Mouse (Mus musculus) lung, embryonic 16.5 days (tissue): ENCODE results near the gene Zfp74. TPM values are rescaled to one million over a fixed set of nuclear protein-coding genes. Genes with fewer than 3 reads are reported as not detected.

ENCODE experiments used
- ATAC-seq: fragments of 200-750 bp; cut with Nextera tagmentation; 2 replicates; pipeline ENCODE4 v1.8.0; 2017; ENCODE audit warnings: low read depth, mild to moderate bottlenecking, moderate library complexity
- H3K27ac ChIP-seq: fragments of 300-500 bp; sonication (generic); 2 replicates; pipeline ENCODE4 v1.5.1; 2014; ENCODE audit warnings: mild to moderate bottlenecking, control low read depth, low read length
- H3K27me3 ChIP-seq: fragments of 300-500 bp; sonication (generic); 2 replicates; pipeline ENCODE4 v1.6.1; 2014; ENCODE audit warnings: low read depth, low read length, mixed read lengths; ENCODE audit not compliant: control insufficient read depth, insufficient read depth
- H3K36me3 ChIP-seq: fragments of 300-500 bp; sonication (generic); 2 replicates; pipeline ENCODE4 v1.6.1; 2014; ENCODE audit warnings: low read length; ENCODE audit not compliant: control insufficient read depth, insufficient read depth
- H3K4me1 ChIP-seq: fragments of 300-500 bp; sonication (generic); replicated peaks from 2 replicates; pipeline ENCODE4 v1.6.1; 2014; ENCODE audit warnings: low read length, mixed read lengths; ENCODE audit not compliant: control insufficient read depth, insufficient read depth
- H3K4me2 ChIP-seq: fragments of 300-500 bp; sonication (generic); 2 replicates; pipeline ENCODE4 v1.6.1; 2014; ENCODE audit warnings: low read depth, low read length, control low read depth
- H3K4me3 ChIP-seq: fragments of 300-500 bp; sonication (generic); 2 replicates; pipeline ENCODE4 v1.5.1; 2014; ENCODE audit warnings: mild to moderate bottlenecking, low read length, control low read depth
- H3K9ac ChIP-seq: fragments of 300-500 bp; sonication (generic); 2 replicates; pipeline ENCODE4 v1.6.1; 2014; ENCODE audit warnings: low read length, control low read depth
- H3K9me3 ChIP-seq: fragments of 300-500 bp; sonication (generic); 2 replicates; pipeline ENCODE4 v1.6.1; 2016; ENCODE audit warnings: low read length; ENCODE audit not compliant: control insufficient read depth
- WGBS: fragments of 180-500 bp; shearing (Covaris S2); extraction: QIAGEN DNeasy Blood & Tissue Kit; methylation state at CpG from one replicate; pipeline ENCODE4 v1.1.7; 2014; 5-methylcytosine and 5-hydroxymethylcytosine counted together
- polyA plus RNA-seq: library from polyadenylated mRNA; unstranded; fragments of >200 nt; fragmentation: Nextera tagmentation; extraction: Ambion mirVana; gene quantifications from 2 replicates; pipeline ENCODE4 v1.2.1, GENCODE M21; 2015

Zfp74 gene
- polyA plus RNA-seq, 1 experiment from 2014 or later: 9.9 TPM

DNA sequence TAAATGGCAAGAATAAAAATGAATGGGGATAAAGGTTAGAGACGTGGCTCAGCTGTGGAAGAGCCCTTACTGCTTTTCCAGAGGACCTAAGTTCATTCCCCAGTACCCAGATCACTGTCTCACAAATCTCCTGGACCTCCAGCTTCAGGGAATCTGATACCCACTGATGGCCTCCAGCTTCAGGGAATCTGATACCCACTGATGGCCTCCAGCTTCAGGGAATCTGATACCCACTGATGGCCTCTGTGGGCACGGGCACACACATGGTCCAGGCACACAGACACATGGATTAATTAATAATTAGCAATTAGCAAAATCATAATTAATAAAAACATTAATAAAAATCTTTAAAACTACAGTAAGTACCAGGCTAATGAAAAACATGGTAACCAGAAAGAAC, 31.1 kb downstream of the Zfp74 start:
- no peaks in the 10 kb centered on the region for H3K27me3 ChIP-seq
- WGBS: 50% methylated on average over 2 of the region's 2 CpGs
- no peak overlapping the region for H3K9ac ChIP-seq
- H3K9me3 ChIP-seq: no peaks in the 10 kb centered on the region
- H3K27ac ChIP-seq: no peak overlapping the region
- no peak overlapping the region for H3K4me2 ChIP-seq
- no peak for ATAC-seq
- H3K4me3 ChIP-seq: no peak overlapping the region
- H3K4me1 ChIP-seq: no peaks in the 10 kb centered on the region
- H3K36me3 ChIP-seq: no peaks in the 10 kb centered on the region

DNA sequence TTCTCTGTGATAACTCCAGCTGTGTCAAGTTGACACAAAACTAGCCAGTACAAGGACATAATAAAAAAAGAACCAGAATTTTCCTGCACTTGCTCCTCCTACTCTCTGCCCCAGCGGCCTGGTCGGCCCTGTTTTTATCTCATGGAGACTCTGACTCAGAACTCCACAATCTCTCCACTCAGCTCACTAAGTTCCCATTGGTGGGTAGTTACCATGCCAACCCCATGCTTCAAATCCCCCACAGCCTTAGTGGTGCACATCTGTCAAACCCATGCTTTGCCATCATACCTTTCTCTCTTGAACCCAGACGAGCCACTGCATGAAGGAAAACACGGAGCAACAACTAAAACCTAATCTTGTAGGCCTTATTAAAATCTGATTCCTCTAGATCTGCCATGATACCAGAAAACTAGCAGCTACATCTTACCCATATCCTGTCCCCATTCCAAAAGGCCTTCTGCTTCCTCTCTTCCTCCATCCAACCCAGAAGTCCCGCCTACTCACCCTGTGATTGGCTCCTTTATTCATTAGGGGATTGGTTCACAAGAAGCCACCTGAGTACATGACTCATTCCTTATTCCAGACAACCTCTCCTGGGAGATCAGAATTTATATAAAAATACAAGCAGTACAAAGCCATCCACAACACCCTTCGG, 32.3 kb downstream of the Zfp74 start:
- ATAC-seq: no peak
- no peak overlapping the region for H3K4me3 ChIP-seq
- no peak overlapping the region for H3K4me2 ChIP-seq
- H3K9me3 ChIP-seq: no peaks in the 10 kb centered on the region
- H3K9ac ChIP-seq: no peak overlapping the region
- H3K4me1 ChIP-seq: no peaks in the 10 kb centered on the region
- H3K36me3 ChIP-seq: 0 out of 2 replicates have a peak, but pooled peaks cover 4% of the 10 kb centered on the region
- 78% methylated on average over 6 of the region's 6 CpGs for WGBS
- H3K27ac ChIP-seq: no peak overlapping the region
- no peaks in the 10 kb centered on the region for H3K27me3 ChIP-seq

DNA sequence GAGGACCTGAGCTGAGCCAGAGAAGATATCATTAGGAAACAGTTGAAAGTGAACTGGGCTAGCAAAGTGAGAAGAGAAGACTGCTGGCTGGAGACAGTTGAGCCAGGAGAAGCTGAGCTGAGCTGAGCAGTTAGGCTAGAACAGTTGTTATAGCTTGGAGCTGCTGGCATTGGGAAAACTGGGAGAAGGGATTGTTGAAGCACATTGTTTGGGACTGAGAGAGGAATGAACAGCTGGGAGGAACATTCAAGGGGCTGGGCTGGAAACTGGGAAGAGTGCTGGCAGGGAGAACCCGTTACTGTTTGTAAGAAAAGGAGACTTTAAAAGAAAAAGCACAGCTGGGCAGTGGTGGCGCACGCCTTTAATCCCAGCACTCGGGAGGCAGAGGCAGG, 35.8 kb downstream of the Zfp74 start:
- no peak overlapping the region for H3K4me3 ChIP-seq
- peaks cover 35% of the 10 kb centered on the region for H3K36me3 ChIP-seq
- peaks cover 5% of the 10 kb centered on the region; the same call in 1 of the 2 replicates for H3K9me3 ChIP-seq
- WGBS: 70% methylated on average over 4 of the region's 4 CpGs
- peak; percentile 90 for ATAC-seq
- H3K4me1 ChIP-seq: no peaks in the 10 kb centered on the region
- H3K9ac ChIP-seq: no peak overlapping the region
- H3K4me2 ChIP-seq: no peak overlapping the region
- H3K27ac ChIP-seq: peak overlapping the region; percentile 54
- H3K27me3 ChIP-seq: no peaks in the 10 kb centered on the region

DNA sequence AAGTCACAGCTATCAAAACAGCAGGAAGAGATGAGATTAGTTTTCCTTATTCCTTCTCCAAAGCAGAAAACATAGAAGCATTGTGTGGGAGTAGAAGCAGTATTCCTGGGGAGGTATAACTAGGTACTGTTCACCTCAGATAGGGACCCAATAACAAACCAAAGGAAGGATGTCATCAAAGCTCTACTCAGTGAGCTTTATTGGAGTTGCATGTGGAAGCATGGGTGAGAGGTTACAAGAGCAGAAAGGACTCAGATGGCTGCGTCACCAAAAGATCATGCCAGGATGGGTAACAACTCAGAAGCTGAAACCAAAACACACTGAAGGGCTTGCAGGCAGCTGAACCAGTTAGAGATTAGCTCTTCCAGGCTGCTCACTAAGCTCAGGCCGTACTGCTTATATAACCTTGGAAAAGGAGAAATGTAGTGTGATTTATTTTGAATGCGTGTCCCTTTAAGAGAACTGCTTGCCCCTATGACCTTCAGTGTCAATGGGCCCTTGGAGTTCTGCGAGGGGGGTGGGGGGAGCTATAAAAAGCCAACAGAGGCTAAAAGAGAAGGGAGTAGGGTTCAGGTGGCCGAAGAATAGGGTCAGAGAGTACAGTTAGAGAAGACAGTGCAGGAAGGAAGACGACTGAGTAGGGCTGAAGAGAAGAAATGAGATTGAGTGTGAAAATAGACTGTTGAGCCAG, 36.4 kb downstream of the Zfp74 start:
- H3K4me2 ChIP-seq: no peak overlapping the region
- 45% methylated on average over 6 of the region's 6 CpGs for WGBS
- H3K9me3 ChIP-seq: peaks cover 5% of the 10 kb centered on the region; the same call in 1 of the 2 replicates
- H3K4me3 ChIP-seq: no peak overlapping the region
- H3K27me3 ChIP-seq: no peaks in the 10 kb centered on the region
- peaks cover 39% of the 10 kb centered on the region for H3K36me3 ChIP-seq
- H3K4me1 ChIP-seq: no peaks in the 10 kb centered on the region
- no peak overlapping the region for H3K9ac ChIP-seq
- peak overlapping the region; percentile 54 for H3K27ac ChIP-seq
- ATAC-seq: no peak; the same call in none of the 2 replicates

DNA sequence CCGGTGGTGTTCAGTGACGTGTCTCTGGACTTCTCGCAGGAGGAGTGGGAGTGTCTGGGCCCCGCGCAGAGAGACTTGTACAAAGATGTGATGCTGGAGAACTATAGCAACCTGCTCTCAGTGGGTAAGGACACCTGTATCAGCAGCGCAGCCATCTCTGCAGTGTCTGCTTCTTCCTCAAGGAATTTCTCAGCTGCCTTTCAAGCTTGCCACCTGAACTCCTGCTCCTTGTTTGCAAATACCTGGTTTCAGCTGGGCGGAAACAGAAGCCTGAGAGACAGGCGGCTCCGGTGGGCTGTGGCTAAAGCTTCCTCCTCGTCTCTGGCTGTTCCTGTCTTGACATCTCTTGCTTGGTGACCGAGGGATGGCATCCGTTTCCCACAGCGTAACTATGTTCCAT, 41.7 kb downstream of the Zfp74 start:
- ATAC-seq: no peak
- Histone ChIP-seq H3K27ac (no peak overlapping the region), H3K4me1 (peaks cover 9% of the 10 kb centered on the region), H3K27me3 (no peaks in the 10 kb centered on the region), H3K4me2 (no peak overlapping the region), H3K9ac (no peak overlapping the region), H3K9me3 (peaks cover 5% of the 10 kb centered on the region; the same call in 1 of the 2 replicates), H3K36me3 (peaks cover 44% of the 10 kb centered on the region), H3K4me3 (no peak overlapping the region)
- WGBS: 85% methylated on average over 13 of the region's 13 CpGs

DNA sequence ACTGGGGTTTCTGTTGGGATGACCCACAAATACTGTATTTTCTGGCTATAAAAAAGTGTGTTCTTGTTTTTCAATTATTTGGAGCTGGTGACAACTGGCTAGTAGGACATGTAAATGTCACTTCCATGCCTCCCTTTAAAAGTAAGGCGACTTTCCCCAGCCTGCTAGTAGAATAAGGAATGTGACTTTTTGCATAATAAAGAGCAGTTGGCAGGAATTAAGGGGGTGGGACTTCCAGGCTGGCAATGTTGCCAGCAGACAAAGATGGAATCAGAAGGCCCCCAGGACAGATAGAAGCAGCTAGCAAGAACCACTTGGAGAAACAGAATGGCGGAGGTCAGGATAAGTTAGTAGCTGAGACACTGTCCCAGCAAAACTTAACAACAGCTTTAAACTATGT, 43.6 kb downstream of the Zfp74 start:
- no peaks in the 10 kb centered on the region for H3K27me3 ChIP-seq
- peaks cover 4% of the 10 kb centered on the region; the same call in 1 of the 2 replicates for H3K9me3 ChIP-seq
- peaks cover 31% of the 10 kb centered on the region for H3K36me3 ChIP-seq
- peak overlapping the region; percentile 65; the same call in 1 of the 2 replicates for H3K4me2 ChIP-seq
- H3K4me3 ChIP-seq: no peak overlapping the region
- no peak overlapping the region for H3K9ac ChIP-seq
- no peak for ATAC-seq
- peaks cover 9% of the 10 kb centered on the region for H3K4me1 ChIP-seq
- 79% methylated on average over 2 of the region's 2 CpGs for WGBS
- H3K27ac ChIP-seq: no peak overlapping the region

DNA sequence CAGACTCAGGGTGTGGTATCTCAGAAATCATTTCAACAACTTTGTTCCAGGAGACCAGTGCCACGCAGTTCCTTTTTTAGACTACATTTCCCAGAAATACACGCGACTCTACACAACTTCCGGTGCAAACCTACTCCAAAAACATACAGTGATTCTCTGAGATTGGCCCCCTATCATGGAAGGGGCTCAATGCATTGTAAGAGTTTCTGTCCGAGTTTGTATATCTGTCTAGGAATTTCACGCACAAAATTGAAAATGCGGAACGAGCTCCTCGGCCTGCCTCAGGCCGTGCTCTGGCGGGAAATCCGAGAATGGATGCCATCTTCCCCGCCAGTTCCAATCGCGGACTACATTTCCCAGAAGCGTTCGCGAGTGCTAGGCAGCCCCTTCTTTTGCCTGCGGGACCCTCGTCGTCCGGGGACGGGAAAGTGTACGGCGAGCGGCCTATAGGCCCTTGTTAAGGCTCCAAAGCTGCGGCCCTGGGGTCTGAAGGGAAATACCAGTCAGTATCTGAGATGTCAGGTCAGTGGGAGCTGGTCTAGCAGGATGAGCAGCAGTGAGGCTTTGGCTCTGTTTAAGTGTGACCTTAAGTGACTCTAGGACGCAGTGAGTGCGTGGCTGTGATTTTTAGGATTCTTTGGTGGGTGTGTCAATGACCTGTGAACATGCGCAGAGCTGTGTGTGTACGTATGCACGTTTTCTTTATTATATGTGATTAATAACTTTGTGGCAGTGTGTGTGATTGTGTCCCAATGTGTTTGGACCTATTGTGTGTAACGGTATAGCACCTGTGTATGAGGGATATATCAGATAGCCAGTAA, 45.5 kb downstream of the Zfp74 start, which contains the start of gene Zfp383:
TSS of gene Zfp383 (plus strand) at position 94 of the 821 bp plus-strand sequence.
- H3K36me3 ChIP-seq: peaks cover 11% of the 10 kb centered on the region
- ATAC-seq: peak; percentile 88
- no peaks in the 10 kb centered on the region for H3K27me3 ChIP-seq
- H3K9me3 ChIP-seq: no peaks in the 10 kb centered on the region
- peak within 1 kb of the TSS; percentile 75 for H3K4me3 ChIP-seq
- peaks cover 9% of the 10 kb centered on the region for H3K4me1 ChIP-seq
- H3K9ac ChIP-seq: peak within 1 kb of the TSS; percentile 86
- peak within 1 kb of the TSS; percentile 87 for H3K27ac ChIP-seq
- under 1% methylated on average over 33 of the region's 33 CpGs for whole genome bisulfite sequencing
- peak within 1 kb of the TSS; percentile 65 for H3K4me2 ChIP-seq

DNA sequence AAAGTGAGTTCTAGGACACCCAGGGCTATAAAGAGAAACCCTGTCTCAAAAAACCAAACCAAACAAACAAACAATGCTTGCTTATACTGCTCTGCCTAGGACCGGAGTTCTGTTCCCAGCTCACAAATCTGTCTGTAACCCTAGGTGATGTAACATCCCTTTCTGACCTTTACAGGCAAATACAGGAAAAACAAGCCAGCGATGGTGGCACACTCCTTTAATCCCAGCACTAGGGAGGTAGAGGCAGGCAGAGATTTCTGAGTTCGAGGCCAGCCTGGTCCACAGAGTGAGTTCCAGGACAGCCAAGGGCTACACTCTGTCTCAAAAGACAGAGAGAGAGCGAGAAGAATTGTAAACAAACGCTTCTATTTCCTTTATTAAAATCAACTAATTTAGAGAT, 46.7 kb downstream of the Zfp74 start:
- no peak for ATAC-seq
- Histone ChIP-seq H3K4me1 (peaks cover 9% of the 10 kb centered on the region), H3K36me3 (peaks cover 2% of the 10 kb centered on the region), H3K4me3 (no peak overlapping the region), H3K4me2 (no peak overlapping the region), H3K27ac (no peak overlapping the region; the same call in 1 of the 2 replicates), H3K9me3 (no peaks in the 10 kb centered on the region), H3K9ac (no peak overlapping the region), H3K27me3 (no peaks in the 10 kb centered on the region)
- WGBS: 84% methylated on average over 5 of the region's 5 CpGs

DNA sequence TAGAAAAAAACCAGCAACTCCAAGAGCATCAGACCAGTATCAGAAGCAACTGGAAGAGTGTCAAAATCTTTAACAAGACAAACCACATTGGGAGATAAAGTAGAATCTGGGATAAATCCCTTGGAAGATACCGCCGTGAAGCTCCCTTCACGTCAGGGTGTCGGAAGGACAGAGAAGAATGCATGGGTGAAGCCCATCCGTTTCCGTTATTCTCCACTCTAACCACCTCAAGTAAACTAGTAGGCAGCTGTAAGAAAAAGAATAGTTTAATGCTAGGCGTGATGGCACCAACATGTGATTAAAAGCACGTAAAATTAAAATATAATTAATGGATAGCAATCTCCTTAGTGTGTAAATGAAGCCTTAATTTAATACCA, 47.2 kb downstream of the Zfp74 start:
- peak overlapping the region; percentile 74 for H3K27ac ChIP-seq
- peak overlapping the region; percentile 70 for H3K4me3 ChIP-seq
- WGBS: 25% methylated on average over 8 of the region's 8 CpGs
- peaks cover 9% of the 10 kb centered on the region for H3K4me1 ChIP-seq
- H3K36me3 ChIP-seq: no peaks in the 10 kb centered on the region
- H3K27me3 ChIP-seq: no peaks in the 10 kb centered on the region
- no peaks in the 10 kb centered on the region for H3K9me3 ChIP-seq
- peak overlapping the region; percentile 73; the same call in 1 of the 2 replicates for H3K9ac ChIP-seq
- no peak for ATAC-seq
- peak overlapping the region; percentile 71 for H3K4me2 ChIP-seq
